Mouse (Mus musculus): ENCODE data around the gene Dgkd. TPM values are rescaled to one million over a fixed set of nuclear protein-coding genes. Genes with fewer than 3 reads are reported as not detected.

The Dgkd gene
- total and polyA plus RNA-seq, 3 experiments: 29.5 to 135 (median 39.5) TPM

DNA sequence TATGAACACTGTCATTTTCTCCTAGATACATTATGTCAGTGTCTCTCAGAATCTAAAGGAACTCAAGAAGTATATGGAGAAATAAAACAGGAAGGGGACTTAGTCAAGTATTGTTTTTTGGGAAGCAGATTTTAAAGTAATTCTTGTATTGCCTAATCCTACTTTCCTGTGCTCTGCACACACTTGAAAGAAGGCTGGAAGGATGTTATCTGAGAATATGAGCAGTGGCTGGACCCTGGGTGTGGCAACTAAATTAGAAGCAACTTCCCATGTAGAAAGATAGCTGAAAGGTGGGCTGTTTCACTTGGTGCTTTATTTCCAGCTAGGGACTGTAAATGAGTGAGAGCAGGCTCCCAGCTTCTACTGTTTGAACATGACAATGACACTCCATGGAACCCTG, 20.0 kb downstream of the Dgkd start:
- H3K36me3 ChIP-seq (ENCODE audit: control insufficient read depth in 1 of 2, insufficient read depth in 2 of 2, low read length in 2 of 2): peaks cover 0 to 26% of the 10 kb centered on the region in 2 experiments; a peak in 3 of 4 replicates
- no peak for TF ChIP-seq RAD21 (IDR thresholded peaks at IDR 0.05; ENCODE audit: low read depth, low read length)
- TF ChIP-seq MXI1 (IDR thresholded peaks at IDR 0.05; ENCODE audit: low read depth, low read length): no peak
- TF ChIP-seq EP300 (IDR thresholded peaks at IDR 0.05; ENCODE audit: low read depth in 1 of 2, low read length in 2 of 2): peak; percentile 10 to 62; a peak in 2 of 4 replicates
- TF ChIP-seq MEF2A (IDR thresholded peaks at IDR 0.05; ENCODE audit: extremely low read depth, insufficient replicate concordance, low read depth, low read length, poor library complexity, severe bottlenecking): no peak
- no peak for TF ChIP-seq MAFK (IDR thresholded peaks at IDR 0.05; ENCODE audit: borderline replicate concordance, low read depth, low read length)
- no peak for TF ChIP-seq MYC (IDR thresholded peaks at IDR 0.05; ENCODE audit: low read depth, low read length)
- TF ChIP-seq UBTF (IDR thresholded peaks at IDR 0.05; ENCODE audit: borderline replicate concordance, insufficient read depth, low read depth, low read length): no peak
- TF ChIP-seq ZMIZ1 (IDR thresholded peaks at IDR 0.05; ENCODE audit: low read depth, low read length): no peak
- no peak for TF ChIP-seq USF2 (IDR thresholded peaks at IDR 0.05; ENCODE audit: borderline replicate concordance in 1 of 2, insufficient read depth in 1 of 2, low read depth in 1 of 2, low read length in 2 of 2)
- no peak for TF ChIP-seq KAT2A (conservative IDR thresholded peaks at IDR 0.05; ENCODE audit: low read depth, low read length)
- TF ChIP-seq TCF12 (IDR thresholded peaks at IDR 0.05; ENCODE audit: low read depth, low read length): no peak
- TF ChIP-seq USF1 (IDR thresholded peaks at IDR 0.05; ENCODE audit: low read depth, low read length): no peak
- no peak for TF ChIP-seq CHD1 (IDR thresholded peaks at IDR 0.05; ENCODE audit: low read depth, low read length)
- 0 out of 2 replicates have a peak, but pooled peaks have one; percentile 33 for TF ChIP-seq RCOR1 (IDR thresholded peaks at IDR 0.05; ENCODE audit: low read depth, low read length)
- TF ChIP-seq GABPA (IDR thresholded peaks at IDR 0.05; ENCODE audit: low read depth, low read length): no peak
- no peak for TF ChIP-seq ELF1 (IDR thresholded peaks at IDR 0.05; ENCODE audit: low read depth, low read length)
- TF ChIP-seq SMC3 (IDR thresholded peaks at IDR 0.05; ENCODE audit: low read depth, low read length): no peak
- TF ChIP-seq TBP (IDR thresholded peaks at IDR 0.05; ENCODE audit: low read depth, low read length): no peak
- TF ChIP-seq GATA1 (IDR thresholded peaks at IDR 0.05; ENCODE audit: low read depth, low read length): peak; percentile 53; the same call in 1 of the 2 replicates
- no peak for TF ChIP-seq POLR2AphosphoS2 (IDR thresholded peaks at IDR 0.05; ENCODE audit: low read length)
- no peak for TF ChIP-seq MAX (IDR thresholded peaks at IDR 0.05; ENCODE audit: low read length)
- TF ChIP-seq HCFC1 (IDR thresholded peaks at IDR 0.05; ENCODE audit: low read depth, low read length): no peak
- no peak for TF ChIP-seq BHLHE40 (IDR thresholded peaks at IDR 0.05; ENCODE audit: borderline replicate concordance, low read depth, low read length)
- no peak for TF ChIP-seq NRF1 (IDR thresholded peaks at IDR 0.05; ENCODE audit: insufficient read depth, low read depth, low read length, poor library complexity, severe bottlenecking)
- no peak for TF ChIP-seq SIN3A (IDR thresholded peaks at IDR 0.05; ENCODE audit: low read length)
- TF ChIP-seq NELFE (IDR thresholded peaks at IDR 0.05; ENCODE audit: low read depth, low read length): no peak
- no peak for TF ChIP-seq JUND (IDR thresholded peaks at IDR 0.05; ENCODE audit: low read depth, low read length)
- no peak for TF ChIP-seq ZKSCAN1 (IDR thresholded peaks at IDR 0.05; ENCODE audit: low read depth, low read length)
- no peak for TF ChIP-seq ZC3H11A (IDR thresholded peaks at IDR 0.05; ENCODE audit: low read depth, low read length)
- 0 out of 2 replicates have a peak, but pooled peaks have one; percentile 18 for TF ChIP-seq ETS1 (IDR thresholded peaks at IDR 0.05; ENCODE audit: low read depth, low read length)
- no peak for TF ChIP-seq POLR2A (IDR thresholded peaks at IDR 0.05; ENCODE audit: control insufficient read depth in 1 of 2, insufficient read depth in 1 of 2, low read depth in 1 of 2, low read length in 2 of 2, poor library complexity in 1 of 2)
- no peaks in the 10 kb centered on the region for H3K9me3 ChIP-seq (replicated peaks; ENCODE audit: insufficient read depth, low read length)
- peaks cover 10 to 15% of the 10 kb centered on the region in 2 experiments for H3K4me1 ChIP-seq (ENCODE audit: control insufficient read depth in 1 of 2, insufficient read depth in 2 of 2, low read length in 2 of 2)
- H3K79me2 ChIP-seq (ENCODE audit: control insufficient read depth, insufficient read depth, low read length, poor library complexity): peaks cover 42% of the 10 kb centered on the region
- peak; percentile 56 for DNase-seq (ENCODE audit: low read depth, low spot score)
- peak overlapping the region; percentile 49; the same call in 1 of the 2 replicates for H3K27ac ChIP-seq (ENCODE audit: control insufficient read depth, low read depth, low read length)
- H3K27me3 ChIP-seq (ENCODE audit: control insufficient read depth in 1 of 2, insufficient read depth in 2 of 2, low read length in 2 of 2): no peaks in the 10 kb centered on the region
- H3K4me3 ChIP-seq (ENCODE audit: control insufficient read depth in 1 of 2, insufficient read depth in 1 of 2, low read depth in 2 of 2, low read length in 2 of 2): no peak overlapping the region
- no peak overlapping the region for H3K9ac ChIP-seq (ENCODE audit: control insufficient read depth, low read depth, low read length, poor library complexity, severe bottlenecking)

Data from MEL (cell line).